Mouse (Mus musculus): ENCODE measurements around the gene Samd4b.

DNA sequence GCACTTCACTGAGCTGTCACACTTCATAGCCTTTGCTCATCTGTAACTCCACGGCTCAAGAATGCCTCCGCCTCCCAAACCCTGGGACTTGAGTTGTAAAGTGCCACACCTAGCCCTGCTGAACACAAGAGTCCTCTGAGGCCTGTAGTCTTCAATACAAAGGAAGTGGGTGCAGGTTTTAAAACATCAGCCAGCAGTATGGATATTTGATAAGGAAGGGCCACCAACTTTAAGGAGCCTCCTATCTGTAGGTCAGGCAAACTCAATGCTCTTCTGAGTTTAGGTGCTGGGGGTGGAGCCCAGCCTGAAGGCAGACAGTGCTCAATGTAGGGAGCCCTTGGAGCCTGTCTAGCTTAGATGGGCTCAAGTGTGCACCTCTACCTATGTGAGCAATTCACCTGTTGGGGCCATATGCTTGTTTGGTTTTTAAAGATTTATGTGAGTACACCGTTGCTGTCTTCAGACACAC lies 243.8 kb downstream of the Samd4b start:
- TF ChIP-seq CTCF (IDR thresholded peaks at IDR 0.05; ENCODE audit: low read depth) (no peak), EP300 (IDR thresholded peaks at IDR 0.05; ENCODE audit: low read depth) (no peak)
